Mouse (Mus musculus) forebrain, embryonic 14.5 days (tissue): Measurements from ENCODE around the gene Olfr149. TPM values are rescaled to one million over a fixed set of nuclear protein-coding genes. Genes with fewer than 3 reads are reported as not detected.

Source experiments
- ATAC-seq: fragments of 200-750 bp; cut with Nextera tagmentation; 2 replicates; pipeline ENCODE4 v1.8.0; 2017; ENCODE audit warnings: mild to moderate bottlenecking, moderate library complexity
- DNase-seq: peaks from one replicate; pipeline ENCODE4 v3.0.0-alpha.2; 2015; ENCODE audit warnings: low spot score
- H3K27ac ChIP-seq: fragments of 300-500 bp; sonication (generic); 2 replicates; pipeline ENCODE4 v1.5.1; 2014; ENCODE audit warnings: low read depth, mild to moderate bottlenecking, control low read depth, low read length, moderate library complexity
- H3K27me3 ChIP-seq: fragments of 300-500 bp; sonication (generic); replicated peaks from 2 replicates; pipeline ENCODE4 v1.6.1; 2014; ENCODE audit warnings: low read length, control low read depth, mixed read lengths; ENCODE audit not compliant: control insufficient read depth, insufficient read depth
- H3K36me3 ChIP-seq: fragments of 300-500 bp; sonication (generic); 2 replicates; pipeline ENCODE4 v1.6.1; 2014; ENCODE audit warnings: low read length, control low read depth; ENCODE audit not compliant: control insufficient read depth, insufficient read depth
- H3K4me1 ChIP-seq: fragments of 300-500 bp; sonication (generic); 2 replicates; pipeline ENCODE4 v1.6.1; 2014; ENCODE audit warnings: antibody characterized with exemption, low read length, control low read depth; ENCODE audit not compliant: control insufficient read depth, insufficient read depth
- H3K4me2 ChIP-seq: fragments of 300-500 bp; sonication (generic); 2 replicates; pipeline ENCODE4 v1.6.1; 2014; ENCODE audit warnings: mild to moderate bottlenecking, control low read depth, low read length
- H3K4me3 ChIP-seq: fragments of 300-500 bp; sonication (generic); 2 replicates; pipeline ENCODE4 v1.5.1; 2014; ENCODE audit warnings: low read depth, low read length, control low read depth
- H3K9ac ChIP-seq: fragments of 300-500 bp; sonication (generic); 2 replicates; pipeline ENCODE4 v1.6.1; 2014; ENCODE audit warnings: mild to moderate bottlenecking, low read length, control low read depth, moderate library complexity
- H3K9me3 ChIP-seq: fragments of 300-500 bp; sonication (generic); replicated peaks from 2 replicates; pipeline ENCODE4 v1.6.1; 2016; ENCODE audit warnings: low read length, control low read depth, mixed read lengths; ENCODE audit not compliant: control insufficient read depth
- WGBS: fragments of 180-500 bp; shearing (Covaris S2); extraction: QIAGEN DNeasy Blood & Tissue Kit; methylation state at CpG from one replicate; pipeline ENCODE4 v1.1.7; 2014; 5-methylcytosine and 5-hydroxymethylcytosine counted together
- polyA plus RNA-seq: library from polyadenylated mRNA; unstranded; fragments of >200 nt; fragmentation: Nextera tagmentation; extraction: Ambion mirVana; gene quantifications from 2 replicates; pipeline ENCODE4 v1.2.1, GENCODE M21; 2014

The Olfr149 gene
- polyA plus RNA-seq, 1 experiment from 2014 or later = not detected

DNA sequence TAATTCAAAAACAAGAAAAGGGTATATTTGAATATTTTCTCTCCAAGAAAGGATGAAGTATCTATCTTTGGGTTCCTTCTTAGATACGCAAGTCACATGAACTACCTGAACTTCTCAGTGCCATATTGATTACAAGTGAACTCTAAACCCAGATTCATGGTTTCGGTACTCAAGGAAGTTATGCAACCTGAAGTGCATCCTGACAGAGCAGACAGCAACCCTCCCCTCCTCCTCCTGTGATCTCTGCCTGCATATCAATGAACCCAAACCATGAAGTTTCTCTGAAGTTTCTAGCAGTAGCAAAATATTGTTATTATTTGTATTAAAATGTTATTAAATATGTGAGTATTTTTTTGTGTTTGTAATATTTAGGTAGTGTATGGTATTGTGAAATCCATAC lies 28.4 kb downstream of the Olfr149 start:
- WGBS = 98% methylated on average over 2 of the region's 2 CpGs
- H3K9ac ChIP-seq = no peak overlapping the region
- H3K4me3 ChIP-seq = no peak overlapping the region
- no peaks in the 10 kb centered on the region for H3K27me3 ChIP-seq
- no peak for ATAC-seq
- H3K4me1 ChIP-seq = no peaks in the 10 kb centered on the region
- H3K27ac ChIP-seq = no peak overlapping the region
- no peak for DNase-seq
- no peaks in the 10 kb centered on the region for H3K9me3 ChIP-seq
- no peak overlapping the region for H3K4me2 ChIP-seq
- H3K36me3 ChIP-seq = no peaks in the 10 kb centered on the region

GRCm38 (mm10) chr9:39674820-39675219 lies 32.1 kb downstream of the Olfr149 start:
- H3K27me3 ChIP-seq = no peaks in the 10 kb centered on the region
- ATAC-seq (no peak), DNase-seq (no peak)
- H3K9me3 ChIP-seq = no peaks in the 10 kb centered on the region
- no peak overlapping the region for H3K4me3 ChIP-seq
- H3K4me2 ChIP-seq = no peak overlapping the region
- no peaks in the 10 kb centered on the region for H3K36me3 ChIP-seq
- H3K27ac ChIP-seq = no peak overlapping the region
- no peak overlapping the region for H3K9ac ChIP-seq
- no peaks in the 10 kb centered on the region for H3K4me1 ChIP-seq
- WGBS = 69% methylated on average over 2 of the region's 2 CpGs

- Histone ChIP-seq H3K4me2 (no peak overlapping the region), H3K36me3 (no peaks in the 10 kb centered on the region), H3K4me3 (no peak overlapping the region), H3K27ac (no peak overlapping the region), H3K9ac (no peak overlapping the region), H3K9me3 (no peaks in the 10 kb centered on the region), H3K4me1 (no peaks in the 10 kb centered on the region), H3K27me3 (no peaks in the 10 kb centered on the region)
- ATAC-seq (no peak), DNase-seq (no peak)
- 78% methylated on average over 2 of the region's 2 CpGs for WGBS
Observed at GRCm38 (mm10) chr9:39669723-39670122, 37.2 kb downstream of the Olfr149 start.

GRCm38 (mm10) chr9:39666905-39667304 lies 40.0 kb downstream of the Olfr149 start, which contains the start of gene Olfr963:
Olfr963 (plus strand) TSS chr9:39667205.
- Histone ChIP-seq H3K4me1 (no peaks in the 10 kb centered on the region), H3K4me2 (no peak within 1 kb of the TSS), H3K9me3 (no peaks in the 10 kb centered on the region), H3K27ac (no peak within 1 kb of the TSS), H3K27me3 (no peaks in the 10 kb centered on the region), H3K36me3 (no peaks in the 10 kb centered on the region), H3K4me3 (no peak within 1 kb of the TSS), H3K9ac (no peak within 1 kb of the TSS)
- WGBS = 90% methylated on average over 1 of the region's 1 CpGs
- no peak for ATAC-seq
- DNase-seq = no peak

DNA sequence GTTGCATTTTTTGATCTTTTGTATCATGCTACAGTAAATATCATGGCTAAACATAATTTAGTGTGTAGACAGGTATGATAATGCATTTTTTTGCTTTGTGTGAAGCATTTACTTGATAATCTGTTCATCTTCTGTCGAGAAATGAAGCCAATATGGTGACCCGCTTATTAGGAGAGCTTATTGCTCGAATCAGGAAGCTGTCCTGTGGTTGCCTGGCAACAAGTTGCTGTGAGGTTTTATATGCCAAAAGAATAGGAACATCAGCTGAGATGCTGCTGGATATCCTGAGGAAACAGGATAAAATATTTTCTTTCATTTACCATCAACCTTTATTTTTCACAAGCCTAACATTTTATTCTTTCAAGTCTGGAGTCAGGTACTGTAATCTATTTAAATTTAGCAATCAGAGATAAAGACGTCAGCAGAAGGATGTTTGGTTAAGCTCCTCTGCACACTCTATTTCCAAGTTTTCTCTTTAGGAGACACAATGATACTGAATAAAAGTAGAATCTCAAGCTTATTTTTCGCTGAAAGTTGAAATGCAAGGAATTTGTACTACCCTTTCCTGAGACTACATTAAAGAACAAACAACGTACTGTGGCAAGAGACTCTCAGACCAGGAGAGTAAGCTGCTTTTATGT lies 52.0 kb downstream of the Olfr149 start:
- H3K4me1 ChIP-seq = no peaks in the 10 kb centered on the region
- no peaks in the 10 kb centered on the region for H3K27me3 ChIP-seq
- DNase-seq = peak; percentile 56
- H3K4me3 ChIP-seq = no peak overlapping the region
- no peaks in the 10 kb centered on the region for H3K9me3 ChIP-seq
- no peak overlapping the region for H3K9ac ChIP-seq
- no peak for ATAC-seq
- no peaks in the 10 kb centered on the region for H3K36me3 ChIP-seq
- H3K4me2 ChIP-seq = no peak overlapping the region
- 72% methylated on average over 6 of the region's 6 CpGs for WGBS
- H3K27ac ChIP-seq = no peak overlapping the region

Other genes starting within 250 kb of the Olfr149 start
- not detected in 2 replicates for gene Olfr955, start 235.2 kb downstream of the Olfr149 start, polyA plus RNA-seq
- gene Olfr44, start 213.1 kb downstream of the Olfr149 start, polyA plus RNA-seq = not detected in 2 replicates
- not detected in 2 replicates for gene Olfr957, start 191.3 kb downstream of the Olfr149 start, polyA plus RNA-seq
- not detected in 2 replicates for gene Olfr958, start 153.1 kb downstream of the Olfr149 start, polyA plus RNA-seq
- gene Olfr959, start 131.5 kb downstream of the Olfr149 start, polyA plus RNA-seq = not detected in 2 replicates
- 51.5 and 68.6 TPM in 2 replicates for gene AW551984, start 102.7 kb downstream of the Olfr149 start, polyA plus RNA-seq
- not detected in 2 replicates for gene Olfr148, start 96.5 kb downstream of the Olfr149 start, polyA plus RNA-seq
- gene Olfr960, start 85.7 kb downstream of the Olfr149 start, polyA plus RNA-seq = not detected in 2 replicates
- not detected in 2 replicates for gene Olfr961, start 62.0 kb downstream of the Olfr149 start, polyA plus RNA-seq
- gene Olfr963, start 39.9 kb downstream of the Olfr149 start, polyA plus RNA-seq = not detected in 2 replicates
- gene Olfr965, start 4.2 kb upstream of the Olfr149 start, polyA plus RNA-seq = not detected in 2 replicates
- not detected in 2 replicates for gene Olfr150, start 23.9 kb upstream of the Olfr149 start, polyA plus RNA-seq
- gene Olfr967, start 39.1 kb upstream of the Olfr149 start, polyA plus RNA-seq = not detected in 2 replicates
- gene Olfr968, start 76.1 kb upstream of the Olfr149 start, polyA plus RNA-seq = not detected in 2 replicates
- gene Olfr969, start 83.8 kb upstream of the Olfr149 start, polyA plus RNA-seq = not detected in 2 replicates
- not detected in 2 replicates for gene Olfr970, start 101.7 kb upstream of the Olfr149 start, polyA plus RNA-seq
- gene Olfr971, start 129.8 kb upstream of the Olfr149 start, polyA plus RNA-seq = not detected in 2 replicates
- not detected in 2 replicates for gene Olfr972, start 159.3 kb upstream of the Olfr149 start, polyA plus RNA-seq
- not detected in 2 replicates for gene Olfr229, start 200.2 kb upstream of the Olfr149 start, polyA plus RNA-seq
- gene Olfr974, start 230.4 kb upstream of the Olfr149 start, polyA plus RNA-seq = not detected in 2 replicates
- gene Olfr975, start 244.9 kb upstream of the Olfr149 start, polyA plus RNA-seq = not detected in 2 replicates